Mouse (Mus musculus): ENCODE measurements around the gene Eif4b. TPM values are rescaled to one million over a fixed set of nuclear protein-coding genes. Genes with fewer than 3 reads are reported as not detected.

Eif4b gene
- polyA plus RNA-seq, 1 experiment: 59.7 TPM

DNA sequence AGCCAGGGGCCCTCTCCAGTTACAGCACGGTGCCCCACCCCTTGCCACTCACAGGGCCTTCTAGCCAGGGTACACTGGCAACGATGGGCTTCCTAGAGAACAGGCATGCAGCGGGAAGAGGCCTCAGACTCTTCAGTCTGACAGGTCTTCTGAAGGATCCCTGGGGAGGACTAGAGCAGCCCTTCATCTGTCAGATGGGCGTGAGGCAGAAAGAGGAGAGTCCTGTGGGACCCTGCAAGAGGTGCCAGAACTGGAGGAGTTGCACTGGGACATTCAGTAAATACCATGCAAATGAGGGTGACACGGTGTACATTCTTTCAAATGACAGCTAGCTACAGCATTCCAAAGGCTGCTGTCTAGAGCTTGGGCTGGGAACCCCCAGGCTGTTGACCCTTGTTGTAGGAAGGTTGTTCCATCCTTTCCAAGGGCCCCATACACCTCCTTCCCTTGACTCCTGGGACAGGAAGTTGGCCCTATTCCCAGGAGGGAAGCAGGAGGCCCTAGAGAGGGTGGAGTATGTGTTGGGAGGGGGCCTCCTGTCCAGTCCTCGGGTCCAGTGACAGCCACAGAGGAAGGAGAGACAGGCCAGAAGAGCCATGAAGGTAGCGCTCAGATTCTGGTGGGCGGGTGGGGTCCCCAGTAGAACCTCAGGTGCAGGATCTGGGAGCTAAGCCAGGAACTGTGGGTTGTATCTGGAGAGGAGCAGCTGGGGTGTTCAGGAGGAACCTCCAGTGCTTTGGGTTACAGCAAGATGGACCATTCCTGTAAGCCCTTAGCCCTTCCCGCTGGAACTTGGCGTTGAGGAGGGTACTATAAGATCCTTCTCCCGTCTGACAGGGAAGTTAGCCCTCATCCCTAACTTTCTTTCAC lies 28.3 kb downstream of the Eif4b start:
- 56% methylated on average over 11 of the region's 11 CpGs for WGBS
- Histone ChIP-seq H3K27ac (ENCODE audit: insufficient read depth, low read length) (peak overlapping the region; percentile 81), H3K27me3 (ENCODE audit: control insufficient read depth, insufficient read depth, low read length) (0 out of 2 replicates have a peak, but pooled peaks cover 2% of the 10 kb centered on the region), H3K4me3 (ENCODE audit: extremely low read depth, insufficient read depth, insufficient read length) (peak overlapping the region; percentile 23), H3K4me1 (ENCODE audit: control insufficient read depth, insufficient read depth, insufficient read length) (peaks cover 10% of the 10 kb centered on the region), H3K36me3 (ENCODE audit: control insufficient read depth, insufficient read depth, low read length) (0 out of 2 replicates have a peak, but pooled peaks cover 1% of the 10 kb centered on the region)
- no peak for TF ChIP-seq CTCF (IDR thresholded peaks at IDR 0.05; ENCODE audit: extremely low read depth, insufficient read depth, insufficient read length, insufficient replicate concordance)
- no peak for TF ChIP-seq POLR2A (IDR thresholded peaks at IDR 0.05; ENCODE audit: low read depth, low read length)
- no peak for DNase-seq (ENCODE audit: low read depth in 1 of 2, low spot score in 2 of 2)

DNA sequence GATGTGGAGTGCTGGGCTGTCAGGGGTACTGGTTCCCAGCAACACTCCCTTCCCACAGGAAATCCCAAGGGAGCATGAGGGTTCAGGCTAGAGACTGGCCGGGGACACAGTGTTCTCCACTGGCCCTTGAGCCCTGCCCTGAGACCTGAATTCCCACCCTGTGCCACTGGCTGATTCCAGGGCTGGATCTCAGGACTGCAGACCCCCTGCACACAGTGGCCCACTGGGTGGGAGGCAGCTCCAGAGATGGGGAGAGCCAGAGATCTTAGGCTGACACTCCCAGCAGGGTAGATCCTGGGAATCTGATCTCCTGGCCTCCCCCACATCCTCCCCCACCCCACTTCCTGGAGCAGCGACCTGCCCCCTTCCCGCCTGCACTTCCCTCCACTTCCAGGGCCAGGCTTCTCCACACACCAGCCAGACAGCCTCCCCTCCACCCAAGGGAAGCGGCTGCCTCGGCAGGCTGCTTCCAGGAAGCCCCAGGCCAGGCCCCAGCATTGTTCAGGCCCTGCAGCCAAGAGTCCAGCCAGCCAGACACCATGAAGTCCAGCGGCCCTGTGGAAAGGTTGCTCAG lies 29.1 kb downstream of the Eif4b start:
- Histone ChIP-seq H3K27me3 (ENCODE audit: control insufficient read depth, insufficient read depth, low read length) (0 out of 2 replicates have a peak, but pooled peaks cover 2% of the 10 kb centered on the region), H3K4me3 (ENCODE audit: extremely low read depth, insufficient read depth, insufficient read length) (peak overlapping the region; percentile 49), H3K27ac (ENCODE audit: insufficient read depth, low read length) (peak overlapping the region; percentile 81), H3K36me3 (ENCODE audit: control insufficient read depth, insufficient read depth, low read length) (no peaks in the 10 kb centered on the region), H3K4me1 (ENCODE audit: control insufficient read depth, insufficient read depth, insufficient read length) (peaks cover 10% of the 10 kb centered on the region)
- WGBS: 69% methylated on average over 6 of the region's 6 CpGs
- TF ChIP-seq POLR2A (IDR thresholded peaks at IDR 0.05; ENCODE audit: low read depth, low read length): peak; percentile 2; the same call in 1 of the 2 replicates
- no peak for TF ChIP-seq CTCF (IDR thresholded peaks at IDR 0.05; ENCODE audit: extremely low read depth, insufficient read depth, insufficient read length, insufficient replicate concordance)
- no peak for DNase-seq (ENCODE audit: low read depth in 1 of 2, low spot score in 2 of 2)

DNA sequence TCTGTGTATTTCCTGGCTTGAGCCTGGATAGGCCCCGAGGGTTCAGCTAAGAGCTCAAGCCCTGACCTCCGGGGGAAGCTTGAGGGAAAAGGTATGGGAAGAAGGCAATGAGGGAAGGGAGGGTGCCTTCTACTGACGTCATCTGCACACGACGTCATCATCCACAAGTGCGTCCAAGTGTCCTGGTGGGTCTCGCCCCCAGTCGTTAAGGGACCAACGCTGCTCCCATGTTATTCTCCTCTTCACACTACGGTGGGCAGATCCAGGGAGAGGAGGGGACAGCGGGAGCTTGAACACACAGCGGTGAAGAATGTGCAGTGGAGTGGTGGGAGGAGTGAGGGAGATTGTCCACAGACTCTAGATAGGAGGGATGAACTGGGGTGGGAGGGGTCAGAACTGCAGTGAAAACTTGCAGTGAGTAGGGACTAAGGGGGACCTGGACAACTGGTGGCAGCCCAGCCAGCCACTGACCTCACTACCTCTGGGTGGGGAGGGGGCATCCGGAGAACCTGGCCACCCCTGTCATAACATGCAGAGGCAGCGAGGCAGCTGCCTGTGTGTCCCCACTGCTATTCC lies 29.9 kb downstream of the Eif4b start:
- peak overlapping the region; percentile 80 for H3K27ac ChIP-seq (ENCODE audit: insufficient read depth, low read length)
- peaks cover 10% of the 10 kb centered on the region for H3K4me1 ChIP-seq (ENCODE audit: control insufficient read depth, insufficient read depth, insufficient read length)
- 0 out of 2 replicates have a peak, but pooled peaks cover 2% of the 10 kb centered on the region for H3K27me3 ChIP-seq (ENCODE audit: control insufficient read depth, insufficient read depth, low read length)
- peak overlapping the region; percentile 49 for H3K4me3 ChIP-seq (ENCODE audit: extremely low read depth, insufficient read depth, insufficient read length)
- no peaks in the 10 kb centered on the region for H3K36me3 ChIP-seq (ENCODE audit: control insufficient read depth, insufficient read depth, low read length)
- no peak for DNase-seq (ENCODE audit: low read depth in 1 of 2, low spot score in 2 of 2)
- no peak for TF ChIP-seq POLR2A (IDR thresholded peaks at IDR 0.05; ENCODE audit: low read depth, low read length)
- no peak for TF ChIP-seq CTCF (IDR thresholded peaks at IDR 0.05; ENCODE audit: extremely low read depth, insufficient read depth, insufficient read length, insufficient replicate concordance)
- 85% methylated on average over 14 of the region's 14 CpGs for WGBS

DNA sequence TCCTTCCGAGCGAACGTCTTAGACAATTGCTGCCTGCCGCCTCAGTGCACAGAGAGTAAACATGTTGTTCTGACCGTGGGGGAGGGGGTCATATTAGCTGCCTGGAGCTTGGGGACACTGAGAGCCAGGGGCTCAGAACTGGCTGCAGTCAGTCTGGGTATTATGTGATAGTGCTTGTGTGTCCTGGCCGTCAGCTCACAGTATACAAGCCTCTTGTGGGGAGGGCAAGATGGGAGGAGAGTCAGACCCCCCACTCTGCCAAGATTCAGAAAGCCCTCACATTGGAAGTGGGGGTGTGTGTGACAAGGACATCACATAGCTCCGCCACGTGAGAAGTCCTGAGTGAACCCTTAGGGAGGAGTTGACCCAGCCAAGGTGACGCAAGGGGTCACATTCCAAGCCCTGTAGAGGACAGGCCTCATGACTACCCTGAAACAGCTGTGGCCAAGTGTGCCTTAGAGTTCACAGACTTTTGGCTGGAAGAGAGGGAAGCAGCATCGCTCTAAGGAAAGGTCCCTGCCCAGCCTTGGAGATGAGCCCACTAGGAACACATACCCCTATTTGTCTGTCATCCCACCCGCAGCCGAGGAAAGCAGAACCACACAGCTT lies 30.5 kb downstream of the Eif4b start:
- H3K27ac ChIP-seq (ENCODE audit: insufficient read depth, low read length): peak overlapping the region; percentile 80
- no peaks in the 10 kb centered on the region for H3K36me3 ChIP-seq (ENCODE audit: control insufficient read depth, insufficient read depth, low read length)
- 0 out of 2 replicates have a peak, but pooled peaks cover 2% of the 10 kb centered on the region for H3K27me3 ChIP-seq (ENCODE audit: control insufficient read depth, insufficient read depth, low read length)
- peak overlapping the region; percentile 49; the same call in 1 of the 2 replicates for H3K4me3 ChIP-seq (ENCODE audit: extremely low read depth, insufficient read depth, insufficient read length)
- DNase-seq (ENCODE audit: low read depth in 1 of 2, low spot score in 2 of 2): no peak
- WGBS: 75% methylated on average over 12 of the region's 12 CpGs
- H3K4me1 ChIP-seq (ENCODE audit: control insufficient read depth, insufficient read depth, insufficient read length): peaks cover 10% of the 10 kb centered on the region
- TF ChIP-seq CTCF (IDR thresholded peaks at IDR 0.05; ENCODE audit: extremely low read depth, insufficient read depth, insufficient read length, insufficient replicate concordance) (no peak), POLR2A (IDR thresholded peaks at IDR 0.05; ENCODE audit: low read depth, low read length) (no peak; the same call in 1 of the 2 replicates)

DNA sequence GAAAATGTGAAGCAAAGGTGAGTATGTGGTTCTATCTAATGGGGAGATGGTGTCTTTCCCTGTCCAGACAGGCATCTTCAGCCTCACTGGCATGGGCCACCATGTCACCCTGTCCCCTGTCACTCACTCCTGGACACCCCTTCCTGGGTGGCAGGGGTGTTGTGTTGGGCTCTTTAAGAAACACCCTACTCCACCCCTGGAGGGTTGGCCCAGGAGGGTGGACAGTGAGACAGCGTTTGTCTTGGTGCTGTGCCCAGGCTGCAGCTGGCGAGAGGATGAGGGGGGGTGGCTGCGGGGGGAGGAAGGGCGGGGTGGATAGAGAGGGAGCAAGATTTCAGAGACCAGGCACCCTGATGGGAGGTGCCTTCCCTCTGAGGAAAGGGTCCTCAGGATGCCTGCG lies 31.8 kb downstream of the Eif4b start:
- Histone ChIP-seq H3K36me3 (ENCODE audit: control insufficient read depth, insufficient read depth, low read length) (no peaks in the 10 kb centered on the region), H3K4me1 (ENCODE audit: control insufficient read depth, insufficient read depth, insufficient read length) (peaks cover 7% of the 10 kb centered on the region), H3K27me3 (ENCODE audit: control insufficient read depth, insufficient read depth, low read length) (no peaks in the 10 kb centered on the region), H3K27ac (ENCODE audit: insufficient read depth, low read length) (no peak overlapping the region), H3K4me3 (ENCODE audit: extremely low read depth, insufficient read depth, insufficient read length) (no peak overlapping the region)
- no peak for DNase-seq (ENCODE audit: low read depth in 1 of 2, low spot score in 2 of 2)
- WGBS: 6% methylated on average over 5 of the region's 5 CpGs
- no peak for TF ChIP-seq CTCF (IDR thresholded peaks at IDR 0.05; ENCODE audit: extremely low read depth, insufficient read depth, insufficient read length, insufficient replicate concordance)
- TF ChIP-seq POLR2A (IDR thresholded peaks at IDR 0.05; ENCODE audit: low read depth, low read length): no peak

Measured in spleen, adult 2 months (tissue).